Mouse (Mus musculus) heart, adult 18-20 months (tissue): ENCODE results near the gene Tnrc6a. TPM values are rescaled to one million over a fixed set of nuclear protein-coding genes. Genes with fewer than 3 reads are reported as not detected.

ENCODE experiments used
- DNase-seq, 2 experiments: peaks; one replicate each; pipeline ENCODE4 v3.0.0; 2021 to 2022; ENCODE audit warnings: mixed read lengths in 1 of 2
- total RNA-seq, 2 experiments: library from RNA; stranded (reverse); gene quantifications; 2 replicates each; pipeline ENCODE4 v1.2.3; 2021

Tnrc6a gene
- total RNA-seq, 2 experiments from 2014 or later = 25.0 to 32.3 TPM

- DNase-seq = peak; percentile 26 to 62
Measured at GRCm38 (mm10) chr7:123124735-123125181, 1.1 kb downstream of the Tnrc6a start.

- peak in 1 of 2 experiments; percentile 27 for DNase-seq
Measured at GRCm38 (mm10) chr7:123126056-123126455, 2.4 kb downstream of the Tnrc6a start.

GRCm38 (mm10) chr7:123127301-123127700, 3.6 kb downstream of the Tnrc6a start:
- no peak for DNase-seq

GRCm38 (mm10) chr7:123127981-123128380, 4.3 kb downstream of the Tnrc6a start:
- no peak for DNase-seq

- no peak for DNase-seq
Measured at GRCm38 (mm10) chr7:123129061-123129460, 5.4 kb downstream of the Tnrc6a start.

GRCm38 (mm10) chr7:123130198-123130597, 6.5 kb downstream of the Tnrc6a start:
- no peak for DNase-seq

- DNase-seq = no peak
Measured at GRCm38 (mm10) chr7:123132401-123132800, 8.7 kb downstream of the Tnrc6a start.

GRCm38 (mm10) chr7:123134876-123135275, 11.2 kb downstream of the Tnrc6a start:
- no peak for DNase-seq

GRCm38 (mm10) chr7:123135655-123136054, 12.0 kb downstream of the Tnrc6a start:
- DNase-seq = no peak

GRCm38 (mm10) chr7:123138001-123138400, 14.3 kb downstream of the Tnrc6a start:
- DNase-seq = no peak

GRCm38 (mm10) chr7:123146141-123146846, 22.6 kb downstream of the Tnrc6a start:
- no peak for DNase-seq

- DNase-seq = no peak
Measured at GRCm38 (mm10) chr7:123147787-123148186, 24.1 kb downstream of the Tnrc6a start.

- DNase-seq = no peak
Measured at GRCm38 (mm10) chr7:123148935-123149334, 25.2 kb downstream of the Tnrc6a start.

- peak; percentile 49 to 65 for DNase-seq
Measured at GRCm38 (mm10) chr7:123162346-123162745, 38.7 kb downstream of the Tnrc6a start.

GRCm38 (mm10) chr7:123167436-123167835, 43.8 kb downstream of the Tnrc6a start:
- DNase-seq = no peak

- no peak for DNase-seq
Measured at GRCm38 (mm10) chr7:123169618-123170017, 45.9 kb downstream of the Tnrc6a start.

GRCm38 (mm10) chr7:123172101-123172500, 48.4 kb downstream of the Tnrc6a start:
- DNase-seq = no peak

GRCm38 (mm10) chr7:123177215-123177614, 53.5 kb downstream of the Tnrc6a start:
- DNase-seq = no peak

GRCm38 (mm10) chr7:123181787-123182701, 58.4 kb downstream of the Tnrc6a start:
- no peak for DNase-seq

GRCm38 (mm10) chr7:123184891-123185290, 61.2 kb downstream of the Tnrc6a start:
- no peak for DNase-seq

GRCm38 (mm10) chr7:123186463-123186862, 62.8 kb downstream of the Tnrc6a start:
- DNase-seq = no peak

GRCm38 (mm10) chr7:123187246-123187645, 63.6 kb downstream of the Tnrc6a start:
- DNase-seq = no peak

- DNase-seq = no peak
Measured at GRCm38 (mm10) chr7:123188462-123188861, 64.8 kb downstream of the Tnrc6a start.
